Mouse (Mus musculus) forelimb bud, embryonic 11.5 days (tissue): ENCODE measurements at regions not wholly inside any gene's neighbourhood (a gene's known extent, or its start where the extent isn't known, plus 50 kb on each side); places are given as distances from the start of the nearest gene placed in this dataset.
"Not testable (repeated sequence)": the region's sequence is repeated elsewhere in the genome, so short reads cannot be mapped to it uniquely, and the experiment has no call there.

Experiments
- DNase-seq: peaks from one replicate; pipeline ENCODE4 v3.0.0-alpha.2; 2012; ENCODE audit warnings: low read depth, low spot score

DNA sequence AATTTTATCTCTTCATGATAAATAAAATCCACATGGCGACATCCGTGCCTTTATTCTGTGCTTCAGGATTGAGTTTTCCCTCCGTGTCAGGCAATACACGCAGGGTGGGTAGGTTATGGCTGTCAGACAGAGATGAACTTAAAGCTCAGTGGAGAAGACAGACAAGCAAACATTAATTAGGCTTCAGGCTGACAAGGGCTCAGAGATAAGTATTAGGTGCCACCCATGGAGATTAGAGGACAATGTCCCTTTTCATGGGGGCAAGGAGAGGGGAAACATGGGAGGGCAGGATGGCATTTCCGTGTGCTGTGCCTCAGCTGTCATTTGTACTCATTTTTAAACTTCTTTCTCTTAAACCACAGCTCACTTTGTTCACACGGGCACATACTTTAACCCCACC, 381.0 kb downstream of the Kif2b start:
- no peak for DNase-seq

DNA sequence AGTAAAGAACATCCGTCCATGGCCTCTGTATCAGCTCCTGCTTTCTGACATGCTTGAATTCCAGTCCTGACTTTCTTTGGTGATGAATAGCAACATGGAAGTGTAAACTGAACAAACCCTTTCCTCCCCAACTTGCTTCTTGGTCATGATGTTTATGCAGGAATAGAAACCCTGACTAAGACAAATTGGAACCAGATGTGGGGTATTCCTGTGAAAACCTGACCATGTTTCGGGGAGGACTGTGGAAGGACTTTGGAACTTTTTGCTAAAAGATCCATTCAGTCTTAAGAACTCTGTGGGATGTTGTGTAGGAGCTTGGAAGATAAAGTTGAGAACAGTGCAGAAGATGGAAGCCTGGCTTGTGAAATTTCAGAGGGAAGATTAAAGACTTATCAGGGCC, 410.0 kb downstream of the Kif2b start:
- not testable (repeated sequence) for DNase-seq

GRCm38 (mm10) chr11:91133753-91134270, 443.5 kb downstream of the Kif2b start:
- DNase-seq = no peak

DNA sequence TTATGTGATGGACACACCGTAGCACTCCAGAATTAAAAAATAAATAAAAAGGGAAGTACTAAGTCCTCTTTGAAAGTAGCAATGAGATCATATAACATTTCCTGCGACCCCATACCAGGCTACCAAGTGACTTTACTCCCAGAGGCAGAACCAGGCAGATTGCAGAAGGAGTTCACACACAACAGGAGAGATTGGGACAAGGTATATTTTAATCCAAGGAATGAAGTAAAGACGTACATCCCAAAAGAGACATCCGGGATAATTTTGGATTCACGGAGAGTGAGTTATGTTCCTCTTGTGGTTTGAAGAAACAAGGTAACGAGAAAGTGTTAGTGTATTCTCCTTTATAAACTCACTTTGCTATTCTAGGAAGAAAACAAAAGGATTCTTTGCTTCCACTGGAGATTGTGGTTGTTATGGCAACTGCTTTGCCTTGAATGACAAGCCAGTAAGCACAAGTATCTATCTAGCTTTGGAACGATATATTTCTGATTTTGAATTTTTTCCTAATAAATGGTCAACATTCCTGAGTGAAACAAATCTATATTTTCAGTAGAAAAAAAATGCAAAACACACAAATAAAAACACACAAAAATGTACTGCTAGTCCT, 444.5 kb downstream of the Kif2b start:
- DNase-seq = no peak

- no peak for DNase-seq
Observed at GRCm38 (mm10) chr11:91131960-91132359, 443.8 kb upstream of the Tom1l1 start.

GRCm38 (mm10) chr11:91098186-91098585, 410.0 kb upstream of the Tom1l1 start:
- DNase-seq = no peak

- DNase-seq = no peak
Observed at GRCm38 (mm10) chr11:91097552-91097951, 409.4 kb upstream of the Tom1l1 start.

DNA sequence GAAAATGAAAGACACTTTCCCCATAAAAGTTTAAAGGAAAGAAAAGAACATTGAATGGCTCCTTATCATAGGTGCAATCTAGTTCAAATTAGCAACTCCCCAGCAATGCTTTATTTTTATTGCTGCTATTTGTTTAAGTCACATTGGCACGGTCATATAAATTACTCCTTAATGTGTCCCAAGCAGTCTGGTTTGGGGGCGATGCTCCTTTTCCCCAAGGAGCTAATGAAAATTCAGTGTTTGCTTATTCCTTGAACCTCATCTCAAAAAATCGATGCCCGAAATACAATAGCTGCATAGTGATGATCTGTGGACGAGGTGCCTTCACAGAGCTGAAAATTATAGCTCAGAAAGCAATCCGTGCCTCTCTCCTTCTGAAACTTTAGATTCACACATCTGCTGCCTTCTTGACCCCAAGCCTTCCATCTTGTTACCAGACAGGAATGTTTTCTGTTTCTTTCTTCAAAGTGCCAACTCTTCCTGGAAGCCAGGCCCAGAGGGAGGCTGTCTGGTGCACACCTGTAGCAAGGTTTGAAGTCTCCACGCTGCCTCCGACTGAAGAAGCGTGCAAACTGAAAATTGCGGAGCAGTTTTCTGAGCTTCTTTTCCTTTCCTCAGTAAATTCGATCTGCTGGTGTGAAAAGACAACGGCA, 408.0 kb upstream of the Tom1l1 start:
- peak; percentile 35 for DNase-seq

GRCm38 (mm10) chr11:91065365-91065764, 377.2 kb upstream of the Tom1l1 start:
- no peak for DNase-seq

DNA sequence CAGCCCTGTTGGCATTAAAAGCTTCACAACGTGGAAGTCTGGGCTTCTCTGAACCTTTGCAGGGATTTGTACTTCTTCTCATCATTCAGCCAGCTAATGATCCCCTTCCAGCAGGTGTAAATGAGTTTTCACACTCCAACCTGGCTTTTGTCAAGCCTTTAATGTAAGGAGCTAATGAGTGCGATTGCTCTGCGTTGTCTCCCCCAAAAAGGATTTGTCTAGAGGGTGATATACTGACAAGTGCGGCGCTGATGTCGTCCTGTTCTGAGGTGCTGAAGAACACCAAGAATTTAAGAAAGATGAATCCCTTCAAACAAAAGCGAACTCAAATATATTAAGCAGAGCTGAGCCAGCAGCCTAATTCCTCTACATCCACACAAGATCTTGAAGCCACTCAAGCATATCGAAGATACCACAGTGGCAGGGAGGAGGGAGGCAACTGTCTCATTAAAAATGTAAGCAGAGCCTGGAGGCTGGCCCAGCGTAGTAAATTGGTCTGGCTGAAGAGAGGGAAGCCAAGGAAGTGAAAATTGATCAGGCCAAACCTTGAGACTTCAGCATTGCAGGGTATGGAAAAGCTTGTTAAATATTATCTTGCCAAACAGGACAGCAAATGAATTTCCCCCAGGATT, 368.9 kb upstream of the Tom1l1 start:
- no peak for DNase-seq

DNA sequence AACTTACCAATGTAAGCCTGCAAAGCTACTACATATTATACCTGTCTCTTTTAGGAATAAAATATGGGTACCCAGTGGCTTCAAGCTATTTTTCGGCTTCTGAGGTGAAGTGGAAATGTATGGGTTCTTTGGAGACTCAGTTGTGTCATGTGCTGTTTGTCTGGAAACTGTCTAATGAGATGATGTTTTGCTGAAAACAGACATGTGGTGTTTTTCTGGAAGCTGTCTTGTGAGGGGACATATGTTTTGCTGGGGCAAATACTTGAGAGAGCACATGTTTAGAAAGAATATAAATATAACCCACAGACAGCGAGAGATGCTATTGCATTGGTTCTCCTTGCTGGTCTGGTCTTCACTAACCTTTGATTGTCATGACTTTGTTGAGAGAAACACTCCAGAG, 365.2 kb upstream of the Tom1l1 start:
- DNase-seq = no peak

- DNase-seq = peak; percentile 20
Observed at GRCm38 (mm10) chr11:91051646-91052045, 363.5 kb upstream of the Tom1l1 start.

DNA sequence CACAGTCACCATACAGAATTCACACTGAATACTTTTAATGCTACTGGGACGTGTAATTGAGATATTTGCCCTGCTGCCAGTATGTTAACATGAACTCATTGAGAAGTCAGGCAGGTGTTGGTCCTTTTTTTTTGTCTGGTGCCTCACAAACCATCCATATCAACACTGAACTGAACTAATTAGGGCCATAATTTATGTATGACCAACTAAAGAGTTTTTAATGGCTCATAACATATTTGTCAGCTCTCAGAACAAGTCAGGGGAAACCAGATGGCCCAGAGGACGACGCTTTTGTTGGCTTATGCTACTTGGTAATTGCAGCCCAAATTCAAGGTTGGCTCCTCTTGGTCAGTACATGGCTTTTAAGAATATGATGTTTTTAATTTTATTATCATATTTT, 353.3 kb upstream of the Tom1l1 start:
- DNase-seq = no peak
